Mouse (Mus musculus) megakaryocyte-erythroid progenitor cell, adult 5-6 weeks (primary cell): ENCODE results near the gene Cyp2c50. TPM values are rescaled to one million over a fixed set of nuclear protein-coding genes. Genes with fewer than 3 reads are reported as not detected.
"Not testable (repeated sequence)": the region's sequence is repeated elsewhere in the genome, so short reads cannot be mapped to it uniquely, and the experiment has no call there.

Experiments
- ATAC-seq: replicated peaks from 2 replicates; pipeline ENCODE4 v1.8.0; 2016; ENCODE audit warnings: mild to moderate bottlenecking, inconsistent platforms; ENCODE audit not compliant: severe bottlenecking, poor library complexity, low FRiP score, low TSS enrichment
- total RNA-seq, 2 experiments: library from RNA; stranded (forward) in 1 of 2; stranded (reverse) in 1 of 2; fragments of 200-1000, 215-1000 nt in 1 of 2; fragments of >200 nt in 1 of 2; fragmentation: Nextera tagmentation in 1 of 2; gene quantifications; 2 replicates each; pipeline ENCODE4 v1.2.3; 2014 to 2017

The Cyp2c50 gene
- not detected in 2 replicates for total RNA-seq (2014; fragmentation: Nextera tagmentation)
- not detected in 2 replicates for total RNA-seq (2017)

DNA sequence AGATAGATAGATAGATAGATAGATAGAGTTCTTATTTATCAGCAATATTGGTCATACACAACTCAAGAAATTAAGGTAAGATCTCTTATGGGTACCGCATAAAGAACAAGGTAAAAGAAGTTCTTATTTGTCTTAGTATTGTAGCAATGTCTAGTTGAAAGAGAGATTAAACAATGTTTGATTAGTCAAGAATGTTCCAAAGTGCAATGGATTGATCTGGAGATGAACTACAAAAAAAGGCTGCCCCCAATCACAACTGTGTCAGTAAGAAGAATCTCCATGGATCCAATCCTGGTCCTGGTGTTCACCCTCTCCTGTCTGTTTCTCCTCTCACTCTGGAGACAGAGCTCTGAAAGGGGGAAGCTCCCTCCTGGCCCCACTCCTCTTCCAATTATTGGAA is at the start of gene Cyp2c50:
TSS of gene Cyp2c50 (plus strand) at position 268 of the 400 bp plus-strand sequence.
- ATAC-seq, result not testable (repeated sequence)

DNA sequence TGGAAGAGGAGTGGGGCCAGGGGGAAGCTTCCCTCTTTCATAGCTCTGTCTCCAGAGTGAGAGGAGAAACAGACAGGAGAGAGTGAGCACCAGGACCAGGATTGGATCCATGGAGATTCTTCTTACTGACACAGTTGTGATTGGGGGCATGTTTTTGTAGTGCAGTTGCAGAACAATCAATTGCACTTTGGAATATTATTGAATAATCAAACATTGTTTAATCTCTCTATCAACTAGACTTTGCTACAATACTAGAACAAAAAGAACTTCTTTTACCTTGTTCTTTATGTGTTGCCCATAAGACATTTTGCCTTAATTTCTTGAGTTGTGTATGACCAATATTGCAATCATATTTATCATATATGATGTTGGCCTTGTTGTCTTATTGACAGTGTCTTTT is 15.8 kb upstream of the Cyp2c50 start, which contains the start of gene Cyp2c54:
TSS of gene Cyp2c54 (minus strand) at position 127 of the 400 bp plus-strand sequence.
- ATAC-seq, result no peak

DNA sequence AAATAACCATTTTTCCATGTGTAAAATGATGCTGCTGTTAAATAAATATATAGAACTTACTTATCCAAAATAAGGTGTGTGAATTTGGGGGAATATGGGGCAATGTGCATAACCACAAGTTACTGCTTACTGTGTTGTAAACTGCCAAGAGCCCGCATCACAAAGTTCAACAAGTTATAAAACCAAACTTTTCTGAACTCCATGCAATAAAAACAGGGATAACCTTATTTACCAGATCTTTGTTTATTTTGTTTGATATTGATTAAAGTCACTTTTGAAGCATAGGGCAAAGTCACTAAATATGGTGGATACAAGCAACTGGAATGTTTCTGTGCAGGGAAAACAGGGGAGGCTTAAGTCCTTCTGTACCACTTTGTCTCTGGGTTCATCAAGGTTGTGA is 1.1 kb upstream of the Cyp2c50 start:
- no peak for ATAC-seq

- ATAC-seq, result no peak
Observed at GRCm38 (mm10) chr19:40091111-40091510, 1.6 kb downstream of the Cyp2c50 start.

DNA sequence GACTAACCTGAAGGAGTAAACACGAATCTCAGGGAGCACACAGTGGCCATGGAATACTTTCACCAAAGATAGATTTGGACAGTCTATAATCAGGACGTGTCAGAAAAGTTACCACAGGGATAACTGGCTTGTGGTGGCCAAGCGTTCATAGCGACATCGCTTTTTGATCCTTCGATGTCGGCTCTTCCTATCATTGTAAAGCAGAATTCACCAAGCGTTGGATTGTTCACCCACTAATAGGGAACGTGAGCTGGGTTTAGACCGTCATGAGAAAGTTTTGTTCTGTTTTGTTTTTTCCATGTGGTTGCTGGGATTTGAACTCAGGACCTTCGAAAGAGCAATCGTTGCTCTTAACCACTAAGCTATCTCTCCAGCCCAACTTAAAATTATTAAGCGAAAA is 30.1 kb downstream of the Cyp2c50 start:
- ATAC-seq, result not testable (repeated sequence)

- ATAC-seq, result not testable (repeated sequence)
Observed at GRCm38 (mm10) chr19:40125165-40125564, 35.7 kb downstream of the Cyp2c50 start.

DNA sequence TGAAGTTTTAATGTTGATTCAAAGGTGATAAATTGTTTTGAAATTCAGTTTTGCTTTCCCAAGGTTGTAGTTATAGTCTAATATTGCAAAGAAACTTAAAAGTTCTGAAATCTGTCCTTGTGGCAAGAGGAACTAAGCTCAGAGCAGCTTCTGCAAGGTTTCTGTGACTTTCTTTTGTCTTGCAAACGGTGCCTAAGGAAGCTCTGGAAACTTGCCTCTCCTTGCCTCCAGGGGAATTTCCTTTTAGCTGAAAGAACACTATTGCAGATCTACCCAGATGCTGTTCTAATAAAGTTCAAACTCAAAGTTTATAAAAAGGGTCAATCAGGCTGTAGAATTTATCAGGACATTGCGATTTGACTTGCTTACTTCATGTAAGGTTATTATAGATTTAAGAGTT is 37.5 kb downstream of the Cyp2c50 start:
- ATAC-seq, result not testable (repeated sequence)

Other genes with a start within 250 kb of the Cyp2c50 start
- gene Cyp2c69, start 202.9 kb upstream of the Cyp2c50 start, total RNA-seq (2014; fragmentation: Nextera tagmentation), result not detected in 2 replicates
- gene Cyp2c69, start 202.9 kb upstream of the Cyp2c50 start, total RNA-seq (2017), result not detected in 2 replicates
- gene Cyp2c37, start 97.3 kb upstream of the Cyp2c50 start, total RNA-seq (2014; fragmentation: Nextera tagmentation), result not detected in 2 replicates
- gene Cyp2c37, start 97.3 kb upstream of the Cyp2c50 start, total RNA-seq (2017), result not detected in 2 replicates
- gene Cyp2c54, start 15.9 kb upstream of the Cyp2c50 start, total RNA-seq (2014; fragmentation: Nextera tagmentation), result not detected in 2 replicates
- gene Cyp2c54, start 15.9 kb upstream of the Cyp2c50 start, total RNA-seq (2017), result not detected in 2 replicates
- not detected in 2 replicates for gene Cyp2c70, start 97.6 kb downstream of the Cyp2c50 start, total RNA-seq (2014; fragmentation: Nextera tagmentation)
- not detected in 2 replicates for gene Cyp2c70, start 97.6 kb downstream of the Cyp2c50 start, total RNA-seq (2017)
- gene Pdlim1, start 182.2 kb downstream of the Cyp2c50 start, total RNA-seq (2014; fragmentation: Nextera tagmentation), result 96.0 and 179 TPM in 2 replicates
- 106 and 142 TPM in 2 replicates for gene Pdlim1, start 182.2 kb downstream of the Cyp2c50 start, total RNA-seq (2017)